Mouse (Mus musculus) kidney, embryonic 14.5 days (tissue): Measurements from ENCODE around the gene Cdk4. TPM values are rescaled to one million over a fixed set of nuclear protein-coding genes. Genes with fewer than 3 reads are reported as not detected.
A peak's percentile ranks its signal among the peaks of the same experiment; 100 is the strongest.
"Not testable (repeated sequence)": the region's sequence is repeated elsewhere in the genome, so short reads cannot be mapped to it uniquely, and the experiment has no call there.

Experiments used
- ATAC-seq: fragments of 200-750 bp; cut with Nextera tagmentation; 2 replicates; pipeline ENCODE4 v1.8.0; 2017; ENCODE audit warnings: moderate number of reproducible peaks, mild to moderate bottlenecking, moderate TSS enrichment, moderate library complexity; ENCODE audit not compliant: low FRiP score, low TSS enrichment
- H3K27ac ChIP-seq: fragments of 300-500 bp; sonication (generic); 2 replicates; pipeline ENCODE4 v1.5.1; 2014; ENCODE audit warnings: low read depth, mild to moderate bottlenecking, low read length, moderate library complexity, mixed read lengths
- H3K27me3 ChIP-seq: fragments of 300-500 bp; sonication (generic); 2 replicates; pipeline ENCODE4 v1.6.1; 2014; ENCODE audit warnings: mild to moderate bottlenecking, low read length; ENCODE audit not compliant: control insufficient read depth, insufficient read depth
- H3K36me3 ChIP-seq: fragments of 300-500 bp; sonication (generic); 2 replicates; pipeline ENCODE4 v1.6.1; 2014; ENCODE audit warnings: low read length, mixed read lengths; ENCODE audit not compliant: control insufficient read depth, insufficient read depth
- H3K4me1 ChIP-seq: fragments of 300-500 bp; sonication (generic); 2 replicates; pipeline ENCODE4 v1.6.1; 2014; ENCODE audit warnings: low read length, mixed read lengths; ENCODE audit not compliant: control insufficient read depth, insufficient read depth
- H3K4me2 ChIP-seq: fragments of 300-500 bp; sonication (generic); replicated peaks from 2 replicates; pipeline ENCODE4 v1.6.1; 2014; ENCODE audit warnings: low read depth, mild to moderate bottlenecking, low read length
- H3K4me3 ChIP-seq: fragments of 300-500 bp; sonication (generic); 2 replicates; pipeline ENCODE4 v1.5.1; 2014; ENCODE audit warnings: mild to moderate bottlenecking, low read length
- H3K9ac ChIP-seq: fragments of 300-500 bp; sonication (generic); 2 replicates; pipeline ENCODE4 v1.6.1; 2014; ENCODE audit warnings: low read depth, mild to moderate bottlenecking, low read length, moderate library complexity
- H3K9me3 ChIP-seq: fragments of 300-500 bp; sonication (generic); 2 replicates; pipeline ENCODE4 v1.6.1; 2016; ENCODE audit warnings: low read length; ENCODE audit not compliant: control insufficient read depth
- WGBS: fragments of 180-500 bp; shearing (Covaris S2); extraction: QIAGEN DNeasy Blood & Tissue Kit; methylation state at CpG from one replicate; pipeline ENCODE4 v1.1.7; 2014; 5-methylcytosine and 5-hydroxymethylcytosine counted together
- polyA plus RNA-seq: library from polyadenylated mRNA; unstranded; fragments of >200 nt; fragmentation: Nextera tagmentation; extraction: Ambion mirVana; gene quantifications from 2 replicates; pipeline ENCODE4 v1.2.1, GENCODE M21; 2014

Cdk4 gene
- polyA plus RNA-seq, 1 experiment from 2014 or later, result 2,221 TPM

- peaks cover 21% of the 10 kb centered on the region for H3K4me1 ChIP-seq
- peaks cover 24% of the 10 kb centered on the region for H3K36me3 ChIP-seq
- ATAC-seq, result peak; percentile 33
- peak within 1 kb of the TSS; percentile 97 for H3K4me2 ChIP-seq
- H3K4me3 ChIP-seq, result peak within 1 kb of the TSS; percentile 83
- no peaks in the 10 kb centered on the region for H3K9me3 ChIP-seq
- H3K9ac ChIP-seq, result peak within 1 kb of the TSS; percentile 83
- H3K27ac ChIP-seq, result 0 out of 2 replicates have a peak within 1 kb of the TSS, but pooled peaks have one; percentile 24
- 2% methylated on average over 55 of the region's 72 CpGs for WGBS
- peaks cover 8% of the 10 kb centered on the region for H3K27me3 ChIP-seq
Measured at GRCm38 (mm10) chr10:127059968-127060916, 3.1 kb upstream of the Cdk4 start, which contains the start of gene March9. March9 (minus strand) TSS chr10:127060184.

GRCm38 (mm10) chr10:127061085-127061484 is 2.2 kb upstream of the Cdk4 start:
- Histone ChIP-seq H3K4me3 (no peak overlapping the region; the same call in 1 of the 2 replicates), H3K4me2 (no peak overlapping the region), H3K4me1 (peaks cover 21% of the 10 kb centered on the region), H3K27me3 (peaks cover 8% of the 10 kb centered on the region), H3K9ac (no peak overlapping the region), H3K27ac (no peak overlapping the region), H3K36me3 (peaks cover 28% of the 10 kb centered on the region), H3K9me3 (no peaks in the 10 kb centered on the region)
- ATAC-seq, result no peak
- 41% methylated on average over 5 of the region's 5 CpGs for WGBS

- WGBS, result 71% methylated on average over 2 of the region's 2 CpGs
- peaks cover 21% of the 10 kb centered on the region for H3K4me1 ChIP-seq
- no peak overlapping the region for H3K27ac ChIP-seq
- ATAC-seq, result no peak
- H3K9ac ChIP-seq, result no peak overlapping the region
- no peak overlapping the region for H3K4me3 ChIP-seq
- H3K27me3 ChIP-seq, result peaks cover 8% of the 10 kb centered on the region
- H3K36me3 ChIP-seq, result peaks cover 28% of the 10 kb centered on the region
- no peaks in the 10 kb centered on the region for H3K9me3 ChIP-seq
- no peak overlapping the region for H3K4me2 ChIP-seq
Measured at GRCm38 (mm10) chr10:127061513-127061912, 1.8 kb upstream of the Cdk4 start.

- WGBS, result 83% methylated on average over 4 of the region's 4 CpGs
- not testable (repeated sequence) for H3K27me3 ChIP-seq, ATAC-seq
Measured at GRCm38 (mm10) chr10:127062101-127062500, 1.2 kb upstream of the Cdk4 start.

GRCm38 (mm10) chr10:127062503-127062902 is 831 bp upstream of the Cdk4 start:
- Histone ChIP-seq H3K9ac (no peak overlapping the region), H3K9me3 (no peaks in the 10 kb centered on the region), H3K27ac (no peak overlapping the region), H3K4me3 (no peak overlapping the region), H3K36me3 (peaks cover 30% of the 10 kb centered on the region), H3K4me1 (peaks cover 21% of the 10 kb centered on the region), H3K4me2 (no peak overlapping the region), H3K27me3 (peaks cover 8% of the 10 kb centered on the region)
- 79% methylated on average over 5 of the region's 5 CpGs for WGBS
- no peak for ATAC-seq

More at GRCm38 (mm10) chr10:127062101-127062500, 1.2 kb upstream of the Cdk4 start:
- not testable (repeated sequence) for H3K9me3 ChIP-seq, H3K4me3 ChIP-seq, H3K9ac ChIP-seq, H3K4me2 ChIP-seq, H3K27ac ChIP-seq
- H3K4me1 ChIP-seq, result peaks cover 21% of the 10 kb centered on the region
- peaks cover 30% of the 10 kb centered on the region for H3K36me3 ChIP-seq

- H3K4me1 ChIP-seq, result peaks cover 17% of the 10 kb centered on the region
- no peak for ATAC-seq
- H3K27me3 ChIP-seq, result peaks cover 2% of the 10 kb centered on the region; the same call in 1 of the 2 replicates
Measured at GRCm38 (mm10) chr10:127063913-127064870, 858 bp downstream of the Cdk4 start.

GRCm38 (mm10) chr10:127065981-127066380 is 2.6 kb downstream of the Cdk4 start:
- no peak for ATAC-seq
- no peaks in the 10 kb centered on the region for H3K9me3 ChIP-seq
- H3K27ac ChIP-seq, result no peak overlapping the region
- peaks cover 12% of the 10 kb centered on the region for H3K4me1 ChIP-seq
- H3K4me3 ChIP-seq, result no peak overlapping the region
- peaks cover 43% of the 10 kb centered on the region for H3K36me3 ChIP-seq
- 86% methylated on average over 9 of the region's 9 CpGs for WGBS
- no peak overlapping the region for H3K4me2 ChIP-seq
- H3K27me3 ChIP-seq, result no peaks in the 10 kb centered on the region; the same call in 1 of the 2 replicates
- no peak overlapping the region for H3K9ac ChIP-seq

More at GRCm38 (mm10) chr10:127063913-127064870, 858 bp downstream of the Cdk4 start:
- Histone ChIP-seq H3K4me3 (peak overlapping the region; percentile 95), H3K36me3 (peaks cover 43% of the 10 kb centered on the region), H3K4me2 (peak overlapping the region; percentile 68), H3K9ac (peak overlapping the region; percentile 96), H3K27ac (peak overlapping the region; percentile 85), H3K9me3 (no peaks in the 10 kb centered on the region)
- 12% methylated on average over 37 of the region's 37 CpGs for WGBS

GRCm38 (mm10) chr10:127066519-127067018 is 3.2 kb downstream of the Cdk4 start:
- H3K4me1 ChIP-seq, result peaks cover 16% of the 10 kb centered on the region
- H3K36me3 ChIP-seq, result peaks cover 43% of the 10 kb centered on the region
- no peak overlapping the region for H3K27ac ChIP-seq
- H3K9me3 ChIP-seq, result no peaks in the 10 kb centered on the region
- H3K4me2 ChIP-seq, result no peak overlapping the region
- H3K9ac ChIP-seq, result no peak overlapping the region
- no peaks in the 10 kb centered on the region for H3K27me3 ChIP-seq
- no peak overlapping the region for H3K4me3 ChIP-seq
- WGBS, result 91% methylated on average over 14 of the region's 14 CpGs
- ATAC-seq, result no peak
